Mouse (Mus musculus): ENCODE measurements around the gene Tsnaxip1. TPM values are rescaled to one million over a fixed set of nuclear protein-coding genes. Genes with fewer than 3 reads are reported as not detected.
A peak's percentile ranks its signal among the peaks of the same experiment; 100 is the strongest.

Gene Tsnaxip1
- total RNA-seq, 4 experiments from 2014 or later: 0.18 to 0.49 (median 0.31) TPM; not detected in 1

GRCm38 (mm10) chr8:105860143-105860981, 32.8 kb downstream of the Tsnaxip1 start, which contains the start of gene Nutf2:
Nutf2 (plus strand) TSS chr8:105860580.
- peak; percentile 93 to 96 for DNase-seq (ENCODE audit: low spot score in 2 of 2)

- DNase-seq (ENCODE audit: low spot score in 2 of 2): no peak
These were observed 34.4 kb downstream of the Tsnaxip1 start for GRCm38 (mm10) chr8:105861951-105862350.

- DNase-seq (ENCODE audit: low spot score in 2 of 2): no peak
These were observed 39.0 kb downstream of the Tsnaxip1 start for GRCm38 (mm10) chr8:105866364-105867029.

GRCm38 (mm10) chr8:105874301-105874700, 46.8 kb downstream of the Tsnaxip1 start:
- DNase-seq (ENCODE audit: low spot score in 2 of 2): no peak

- DNase-seq (ENCODE audit: low spot score in 2 of 2): peak; percentile 73 to 82
These were observed 53.4 kb downstream of the Tsnaxip1 start, which contains the start of gene Edc4 for GRCm38 (mm10) chr8:105880754-105881520. Edc4 (plus strand) TSS chr8:105880881.

GRCm38 (mm10) chr8:105889756-105890465, 62.4 kb downstream of the Tsnaxip1 start:
- no peak for DNase-seq (ENCODE audit: low spot score in 2 of 2)

GRCm38 (mm10) chr8:105890870-105891269, 63.3 kb downstream of the Tsnaxip1 start:
- peak; percentile 72 to 82 for DNase-seq (ENCODE audit: low spot score in 2 of 2)

DNA sequence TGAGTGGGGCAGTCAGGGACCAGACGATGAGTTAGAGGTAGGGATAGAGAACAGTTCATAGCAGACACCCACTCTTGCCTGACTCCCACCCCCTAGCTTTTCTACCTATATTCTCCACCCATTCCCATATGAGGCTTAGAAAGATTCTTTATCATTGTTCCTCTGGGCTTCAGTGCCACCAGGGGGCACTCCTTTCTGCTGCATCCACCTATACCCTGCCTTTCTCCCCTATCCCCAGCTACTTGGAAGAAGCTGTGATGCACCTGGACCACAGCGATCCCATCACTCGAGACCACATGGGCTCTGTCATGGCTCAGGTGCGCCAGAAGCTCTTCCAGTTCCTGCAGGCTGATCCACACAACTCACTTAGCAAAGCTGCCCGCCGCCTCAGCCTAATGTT, 64.9 kb downstream of the Tsnaxip1 start:
- no peak for DNase-seq (ENCODE audit: low spot score in 2 of 2)

- DNase-seq (ENCODE audit: low spot score in 2 of 2): peak; percentile 81 to 85
These were observed 65.8 kb downstream of the Tsnaxip1 start, which contains the start of gene Nrn1l for GRCm38 (mm10) chr8:105893339-105893738. Nrn1l (plus strand) TSS chr8:105893567.

Other genes starting within 250 kb of the Tsnaxip1 start
- gene Ripor1, start 222.5 kb upstream of the Tsnaxip1 start, total RNA-seq (2022): 10 to 100 TPM; 75.4 to 83.7 (median 81.8) TPM
- 10 to 100 TPM; 67.5 to 77.9 (median 71.5) TPM for gene Ctcf, start 191.2 kb upstream of the Tsnaxip1 start, total RNA-seq (2022)
- gene Agrp, start 190.3 kb upstream of the Tsnaxip1 start, total RNA-seq (2022): under 1 TPM in 1 of 4 experiments, not detected in 3; 0.79 TPM
- gene Carmil2, start 141.5 kb upstream of the Tsnaxip1 start, total RNA-seq (2022): 10 to 100 TPM; 61.2 to 71.3 (median 68.4) TPM
- 10 to 100 TPM; 42.1 to 47.0 (median 43.1) TPM for gene Acd, start 126.6 kb upstream of the Tsnaxip1 start, total RNA-seq (2022)
- 10 to 100 TPM; 29.4 to 33.7 (median 32.5) TPM for gene Pard6a, start 126.6 kb upstream of the Tsnaxip1 start, total RNA-seq (2022)
- gene 4933405L10Rik, start 120.1 kb upstream of the Tsnaxip1 start, total RNA-seq (2022): under 1 TPM; 0.41 to 0.78 (median 0.45) TPM
- 10 to 100 TPM; 10.7 to 11.7 (median 11.0) TPM for gene Enkd1, start 119.5 kb upstream of the Tsnaxip1 start, total RNA-seq (2022)
- 10 to 100 TPM; 17.8 to 21.3 (median 19.8) TPM for gene Gfod2, start 69.1 kb upstream of the Tsnaxip1 start, total RNA-seq (2022)
- gene Ranbp10, start 381 bp upstream of the Tsnaxip1 start, total RNA-seq (2022): 10 to 100 TPM; 24.0 to 28.4 (median 26.2) TPM
- gene Cenpt, start 25.5 kb downstream of the Tsnaxip1 start, total RNA-seq (2022): 10 to 100 TPM; 11.6 to 18.5 (median 14.0) TPM
- gene Thap11, start 27.4 kb downstream of the Tsnaxip1 start, total RNA-seq (2022): 10 to 100 TPM; 36.4 to 39.7 (median 38.3) TPM
- 10 to 100 TPM; 12.8 to 36.2 (median 22.6) TPM for gene Nutf2, start 32.8 kb downstream of the Tsnaxip1 start, total RNA-seq (2022)
- 10 to 100 TPM; 65.0 to 72.8 (median 69.3) TPM for gene Edc4, start 53.1 kb downstream of the Tsnaxip1 start, total RNA-seq (2022)
- gene Nrn1l, start 65.8 kb downstream of the Tsnaxip1 start, total RNA-seq (2022): 1 to 10 TPM in 2 of 4 experiments, under 1 TPM in 1, not detected in 1; 0.92 to 2.9 (median 2.7) TPM
- gene Pskh1, start 72.7 kb downstream of the Tsnaxip1 start, total RNA-seq (2022): 1 to 10 TPM; 7.5 to 9.6 (median 9.1) TPM
- gene Ctrl, start 106.1 kb downstream of the Tsnaxip1 start, total RNA-seq (2022): 1 to 10 TPM in 1 of 4 experiments, under 1 TPM in 3; 0.74 to 2.0 (median 0.82) TPM
- 10 to 100 TPM; 59.9 to 90.3 (median 75.5) TPM for gene Psmb10, start 110.7 kb downstream of the Tsnaxip1 start, total RNA-seq (2022)
- gene Lcat, start 115.7 kb downstream of the Tsnaxip1 start, total RNA-seq (2022): 10 to 100 TPM; 30.9 to 47.5 (median 35.4) TPM
- 10 to 100 TPM; 19.4 to 24.7 (median 22.1) TPM for gene Slc12a4, start 138.4 kb downstream of the Tsnaxip1 start, total RNA-seq (2022)
- gene Dpep3, start 151.7 kb downstream of the Tsnaxip1 start, total RNA-seq (2022): not detected
- gene Dus2, start 163.6 kb downstream of the Tsnaxip1 start, total RNA-seq (2022): 10 to 100 TPM; 20.5 to 23.4 (median 21.8) TPM
- gene Dpep2nb, start 178.2 kb downstream of the Tsnaxip1 start, total RNA-seq (2022): not detected
- gene Ddx28, start 184.2 kb downstream of the Tsnaxip1 start, total RNA-seq (2022): 10 to 100 TPM; 12.9 to 15.3 (median 13.6) TPM
- gene Nfatc3, start 231.1 kb downstream of the Tsnaxip1 start, total RNA-seq (2022): 10 to 100 TPM; 13.0 to 14.3 (median 14.0) TPM